Mouse (Mus musculus): ENCODE results near the gene Tpx2.

DNA sequence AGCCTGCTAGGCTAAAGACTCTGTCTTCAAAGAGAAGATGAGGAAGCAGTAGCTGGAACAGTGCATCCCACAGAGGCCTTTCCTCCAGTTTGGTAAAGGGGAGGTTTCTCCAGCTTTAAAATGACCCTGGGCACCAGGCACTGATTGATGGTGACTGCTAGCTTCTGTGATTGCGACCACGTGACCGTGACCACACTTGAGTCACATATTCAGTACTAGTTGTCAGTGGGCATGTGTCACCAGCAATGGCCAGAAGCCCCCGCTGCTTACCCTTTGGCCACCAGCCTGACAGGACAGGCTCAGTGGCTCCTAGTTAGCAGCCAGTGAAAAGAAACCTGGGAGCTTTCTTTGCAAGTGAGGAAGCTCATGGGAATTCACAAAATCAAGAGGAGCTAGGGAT lies 55.8 kb downstream of the Tpx2 start:
- TF ChIP-seq CTCF (IDR thresholded peaks at IDR 0.05; ENCODE audit: low read depth, low read length): no peak
- TF ChIP-seq POLR2AphosphoS5 (IDR thresholded peaks at IDR 0.05; ENCODE audit: insufficient replicate concordance, low read depth, low read length): no peak
